Mouse (Mus musculus): ENCODE data around the gene Zfp57.
"Not testable (repeated sequence)": the region's sequence is repeated elsewhere in the genome, so short reads cannot be mapped to it uniquely, and the experiment has no call there.

Zfp57 gene

DNA sequence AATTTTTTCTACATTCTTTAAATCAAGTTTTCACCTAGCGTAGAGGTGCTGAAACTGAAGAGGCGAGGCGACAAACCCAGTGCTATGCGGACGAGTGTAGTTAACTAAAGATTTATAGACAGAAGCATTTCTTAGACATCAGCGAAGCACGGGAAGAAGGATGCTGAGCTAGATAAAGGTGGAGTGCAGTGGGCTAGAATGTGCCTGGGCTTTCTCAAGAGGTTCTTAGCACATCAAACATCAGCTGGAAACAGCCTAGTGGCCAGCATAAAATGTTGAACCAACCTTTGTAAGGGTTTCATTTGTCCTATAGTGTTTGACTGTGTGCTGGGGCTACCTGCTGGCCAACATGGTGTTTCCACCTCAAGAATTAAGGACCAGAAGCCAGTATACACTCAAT lies at the start of gene Zfp57:
Gene Zfp57 (plus strand): TSS at position 301 of the 400 bp plus-strand sequence.
- no peak for DNase-seq

DNA sequence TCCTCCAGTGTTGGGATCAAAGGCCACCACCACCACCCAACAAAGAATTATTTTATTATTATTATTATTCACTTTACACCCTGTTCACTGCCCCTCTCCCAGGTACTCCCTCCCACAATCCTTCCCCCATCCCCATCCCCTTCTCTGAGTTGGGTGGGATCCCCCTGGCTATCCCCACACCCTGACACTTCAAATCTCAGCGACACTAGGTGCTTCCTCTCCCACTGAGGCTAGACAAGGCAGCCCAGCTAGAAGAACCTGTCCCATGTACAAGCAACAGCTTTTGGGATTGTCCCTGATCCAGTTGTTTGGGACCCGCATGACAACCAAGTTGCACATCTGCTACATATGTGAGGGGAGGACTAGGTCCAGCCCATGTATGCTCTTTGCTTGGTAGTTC lies 48.3 kb upstream of the Zfp57 start:
- no peak for DNase-seq

DNA sequence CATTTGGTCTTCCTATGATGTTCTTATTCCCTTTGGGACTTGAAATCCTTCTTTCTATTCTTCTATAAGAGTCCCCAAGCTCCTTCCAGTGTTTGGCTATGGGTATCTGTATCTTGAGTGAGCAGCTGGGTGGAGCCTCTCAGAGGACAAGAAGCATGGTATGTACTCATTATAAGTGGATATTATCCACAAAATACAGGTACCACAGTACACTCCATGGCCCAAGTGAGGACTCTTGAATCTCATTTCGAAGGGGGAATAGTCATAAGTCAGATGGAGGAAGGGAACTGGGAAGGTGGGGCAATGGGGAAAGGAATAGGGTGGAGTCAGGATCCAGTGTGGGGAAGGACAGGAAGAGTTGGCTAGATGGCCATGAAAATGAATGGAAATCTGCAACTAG lies 47.9 kb upstream of the Zfp57 start:
- no peak for DNase-seq

DNA sequence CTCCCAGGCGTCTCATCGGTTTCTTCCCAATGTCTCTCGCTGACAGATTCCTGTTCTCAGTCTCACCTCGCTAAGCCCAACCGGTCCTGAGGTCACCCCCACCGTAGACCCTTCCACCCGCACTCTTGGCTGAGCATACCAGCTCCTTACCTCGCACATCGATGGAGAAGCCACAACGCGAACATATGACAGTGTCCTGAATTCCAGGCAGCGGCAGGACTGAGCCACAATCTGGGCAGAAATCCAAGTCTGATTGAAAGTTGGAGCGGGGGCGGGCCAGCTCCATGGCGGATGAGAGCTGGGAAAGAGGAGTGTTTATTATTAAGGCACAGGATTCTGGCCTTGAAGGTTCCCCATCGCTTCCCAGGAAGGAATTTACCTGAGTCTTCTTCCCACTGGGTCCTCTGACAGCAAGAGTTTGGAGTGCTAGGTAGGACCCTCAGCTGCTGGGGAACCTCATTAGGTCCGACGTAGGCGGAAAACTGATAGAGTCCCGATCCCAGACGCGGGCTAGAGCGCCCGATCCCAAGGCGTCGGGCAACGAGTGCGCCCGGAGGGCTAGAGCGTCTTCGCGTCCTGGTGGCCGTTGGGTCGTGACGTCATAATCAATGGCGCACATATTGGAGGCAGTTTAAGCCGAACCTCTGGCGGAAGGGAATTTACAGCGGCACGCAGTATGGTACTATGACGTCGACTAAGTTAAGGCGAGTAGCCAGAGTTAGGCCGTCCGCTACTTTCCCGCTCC lies 42.8 kb upstream of the Zfp57 start, which contains the start of the genes Znrd1 and Znrd1as:
Gene Znrd1 (minus strand): TSS at position 561 of the 745 bp plus-strand sequence.
Gene Znrd1as (plus strand): TSS at position 594 of the 745 bp plus-strand sequence.
- DNase-seq: peak; percentile 100

DNA sequence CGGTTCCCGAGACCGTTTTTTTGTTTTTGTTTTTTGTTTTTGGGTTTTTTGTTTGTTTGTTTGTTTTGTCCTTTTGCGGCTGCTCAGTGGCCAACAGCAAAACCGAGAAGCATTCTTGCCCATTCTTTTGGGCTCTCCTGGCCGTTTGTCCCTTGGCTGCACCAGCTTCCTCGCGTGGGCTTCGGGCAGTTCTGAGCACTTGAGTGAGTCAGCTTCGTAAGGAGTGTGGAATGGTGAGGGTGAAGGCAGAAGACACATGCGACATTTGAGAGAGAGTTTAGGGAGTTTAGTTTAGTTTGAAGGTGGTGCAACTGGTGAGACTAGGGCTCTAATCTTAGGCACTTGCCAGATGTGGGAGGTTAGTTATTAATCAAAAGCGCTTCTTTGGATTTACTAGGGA lies 42.1 kb upstream of the Zfp57 start:
- DNase-seq: no peak

DNA sequence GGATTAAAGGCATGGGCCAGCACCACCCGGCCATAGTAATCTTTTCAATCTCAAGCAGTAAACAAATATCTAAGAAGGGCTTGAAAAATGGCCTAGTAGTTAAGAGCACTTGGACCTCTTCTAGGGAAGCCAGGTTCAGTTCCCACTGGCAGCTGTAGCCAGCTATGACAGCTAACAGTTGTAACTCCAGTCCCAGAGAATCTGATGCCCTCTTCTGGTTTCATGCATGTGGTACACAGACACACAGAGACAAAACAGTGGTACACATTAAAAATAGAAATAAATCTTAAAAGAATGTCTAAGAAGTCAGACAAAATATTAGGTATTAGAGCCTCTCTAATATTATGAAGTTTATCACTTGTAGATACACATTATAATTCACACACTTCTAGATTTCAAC lies 39.8 kb upstream of the Zfp57 start:
- DNase-seq: no peak

DNA sequence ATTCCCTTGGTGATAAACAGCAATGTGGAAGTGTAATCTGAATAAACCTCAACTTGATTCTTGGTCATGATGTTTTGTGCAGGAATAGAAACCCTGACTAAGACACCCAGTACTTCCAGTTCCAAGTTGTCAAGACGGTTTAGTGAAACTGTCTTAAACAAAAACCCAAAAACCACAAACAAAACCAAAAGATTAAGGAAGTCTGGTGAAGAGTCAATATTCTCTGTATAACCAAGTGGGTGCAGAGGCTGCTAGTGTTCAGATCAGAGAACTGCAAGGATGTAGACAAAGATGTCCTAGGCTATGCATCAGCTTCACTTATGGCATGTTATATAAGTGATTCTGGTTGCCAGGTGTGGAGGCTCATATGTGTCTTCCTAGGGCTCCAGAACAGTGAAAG lies 34.1 kb upstream of the Zfp57 start:
- no peak for DNase-seq

DNA sequence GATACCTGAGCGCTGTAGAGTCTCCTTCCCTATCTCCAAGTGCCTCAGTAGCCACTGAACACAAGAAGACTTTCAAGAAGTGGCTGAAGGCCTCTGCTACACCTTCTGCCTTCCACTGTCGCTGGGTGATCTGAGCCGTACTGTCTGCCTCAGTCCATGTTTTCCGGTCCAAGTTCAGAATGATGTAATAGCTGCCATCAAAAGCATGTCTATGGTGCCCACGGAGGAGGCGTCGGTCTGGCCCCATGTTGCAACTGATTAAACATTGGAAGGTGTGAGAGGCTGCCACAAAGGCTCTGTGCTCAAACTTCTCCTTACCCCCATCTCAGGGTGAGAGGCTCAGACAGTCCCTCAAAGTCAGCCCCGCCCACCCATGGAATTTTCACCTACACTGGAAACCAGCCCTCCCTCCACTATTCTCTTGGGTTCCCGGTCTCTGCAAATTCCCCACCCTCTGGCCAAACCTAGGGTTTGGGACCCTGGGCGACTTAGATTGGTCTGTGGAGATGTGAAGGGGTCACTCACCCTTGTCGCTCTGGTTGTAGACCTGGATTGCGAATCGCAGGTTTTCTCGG lies 30.6 kb upstream of the Zfp57 start:
- DNase-seq: no peak

DNA sequence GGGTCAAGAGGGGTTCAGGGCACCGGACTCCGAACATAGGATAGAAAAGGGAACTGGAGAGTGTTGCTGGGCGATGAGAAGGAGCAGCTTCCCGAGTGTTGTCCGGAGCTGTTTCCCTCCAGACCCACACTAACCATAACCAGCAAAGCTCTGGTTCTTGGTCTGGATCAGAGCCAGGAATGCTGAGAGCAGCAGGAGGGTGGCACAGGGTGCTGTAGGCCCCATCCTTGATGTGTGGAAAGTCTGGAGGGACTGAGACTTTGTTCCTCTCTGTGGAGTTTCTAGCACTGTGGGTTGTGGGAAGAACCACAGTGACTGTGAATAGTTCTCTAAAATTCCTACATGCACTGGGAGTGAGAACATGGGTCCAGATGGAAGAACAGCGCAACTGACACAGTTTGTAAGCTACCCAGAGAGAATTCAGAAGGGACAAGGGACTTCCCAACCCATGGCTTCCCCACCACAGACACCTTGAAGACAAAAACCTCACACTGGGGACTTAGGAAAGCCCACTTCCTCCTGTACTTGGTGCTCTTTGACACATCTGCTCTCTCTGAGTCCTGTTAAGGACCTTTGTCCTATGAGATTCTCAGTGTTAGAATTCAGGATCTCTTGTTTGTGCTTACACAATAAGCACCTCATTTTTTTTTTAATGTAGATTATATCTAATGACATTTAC lies 29.7 kb upstream of the Zfp57 start:
- no peak for DNase-seq

DNA sequence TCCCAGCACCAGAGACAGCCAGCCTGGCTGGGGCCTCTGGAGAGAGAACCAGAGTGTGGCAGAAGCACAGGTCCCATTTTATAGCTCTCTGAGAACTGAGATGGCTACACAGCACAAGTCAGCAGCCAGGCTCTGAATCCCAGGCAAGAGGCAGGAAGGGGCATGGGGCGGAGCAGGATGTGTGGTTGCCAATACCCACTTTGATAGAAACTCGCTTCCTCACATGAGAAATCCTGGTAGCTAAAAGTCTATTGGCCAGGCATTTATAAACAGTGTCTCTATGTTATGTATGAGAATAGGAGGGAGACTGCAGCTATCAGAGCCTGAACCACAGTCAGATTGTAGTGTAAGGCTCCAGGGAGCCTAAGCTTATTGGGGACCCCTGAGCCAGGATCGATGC lies 28.2 kb upstream of the Zfp57 start:
- no peak for DNase-seq

DNA sequence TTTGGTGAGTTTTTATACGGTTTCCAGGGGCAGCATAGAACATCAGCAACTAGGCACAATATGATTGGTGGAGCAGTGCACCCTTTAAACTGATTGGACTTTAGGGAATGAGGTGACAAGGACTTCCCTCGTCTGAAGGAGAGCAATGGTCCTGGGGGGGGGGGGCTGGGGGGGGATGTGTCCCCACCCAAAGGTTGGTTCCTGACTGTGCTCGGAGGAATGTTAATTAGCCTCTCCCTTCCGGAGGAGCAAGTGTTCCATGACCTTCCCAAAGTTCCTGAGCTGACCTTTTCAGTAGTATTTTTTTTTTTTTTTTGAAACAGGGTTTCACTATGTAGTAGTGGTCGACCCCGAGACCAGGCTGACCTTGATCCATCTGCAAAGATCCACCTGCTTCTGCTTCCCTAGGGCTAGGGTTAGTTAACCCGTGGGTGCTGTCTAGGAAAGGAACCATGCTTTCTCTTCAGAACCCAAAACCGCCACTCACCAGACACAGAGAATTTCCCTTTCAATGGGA lies 27.6 kb upstream of the Zfp57 start:
- DNase-seq: no peak

DNA sequence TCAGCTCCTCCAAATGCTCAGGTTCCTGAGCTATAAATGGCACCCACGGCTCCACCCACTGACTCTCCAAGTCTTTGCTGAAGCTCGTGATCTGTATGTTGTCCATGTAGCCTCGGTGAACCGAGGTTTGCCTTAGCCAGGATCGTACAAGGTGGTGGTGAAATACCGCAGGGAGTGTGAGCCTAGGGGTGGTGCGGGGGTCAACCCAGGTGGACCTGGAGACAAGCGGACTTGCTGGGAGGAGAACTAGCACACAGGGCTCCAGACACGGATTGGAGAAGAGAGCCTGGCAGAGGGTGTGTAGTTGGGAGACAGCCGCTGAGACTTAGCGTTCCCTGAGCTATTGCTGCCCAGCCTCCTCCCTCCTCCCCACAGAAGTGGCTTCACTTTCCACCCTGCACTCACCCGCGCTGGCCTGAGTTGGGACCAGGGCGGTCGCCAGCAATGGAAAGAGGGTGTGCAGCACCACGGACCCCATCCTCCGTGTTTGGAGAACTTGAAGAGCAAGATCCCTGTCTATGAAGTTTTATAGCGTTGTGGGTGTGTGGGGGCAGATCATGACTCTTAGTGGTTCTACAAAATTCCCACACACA lies 19.6 kb upstream of the Zfp57 start, which contains the start of gene 2410137M14Rik:
Gene 2410137M14Rik (minus strand): TSS at position 17 of the 593 bp plus-strand sequence.
- DNase-seq: peak; percentile 14

DNA sequence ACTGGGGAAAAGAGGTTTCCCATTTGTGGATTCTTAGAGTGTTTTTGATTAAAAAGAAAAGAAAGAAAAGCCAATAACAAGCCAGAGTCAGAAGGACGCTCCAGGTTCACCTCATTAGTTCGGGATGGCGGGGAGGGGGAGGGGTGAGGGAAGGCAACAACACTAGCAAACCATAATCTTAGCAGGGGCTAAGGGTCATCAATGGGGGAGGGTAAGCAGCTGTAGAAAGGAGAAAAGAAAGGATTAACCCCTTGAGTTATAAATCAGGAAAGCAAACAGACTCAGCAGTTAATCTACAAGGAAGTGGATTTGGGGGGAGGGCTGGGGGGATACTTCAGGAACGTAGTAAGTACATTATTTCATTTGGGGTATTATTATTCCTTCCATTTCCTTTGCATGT lies 19.1 kb upstream of the Zfp57 start:
- peak; percentile 47 for DNase-seq

DNA sequence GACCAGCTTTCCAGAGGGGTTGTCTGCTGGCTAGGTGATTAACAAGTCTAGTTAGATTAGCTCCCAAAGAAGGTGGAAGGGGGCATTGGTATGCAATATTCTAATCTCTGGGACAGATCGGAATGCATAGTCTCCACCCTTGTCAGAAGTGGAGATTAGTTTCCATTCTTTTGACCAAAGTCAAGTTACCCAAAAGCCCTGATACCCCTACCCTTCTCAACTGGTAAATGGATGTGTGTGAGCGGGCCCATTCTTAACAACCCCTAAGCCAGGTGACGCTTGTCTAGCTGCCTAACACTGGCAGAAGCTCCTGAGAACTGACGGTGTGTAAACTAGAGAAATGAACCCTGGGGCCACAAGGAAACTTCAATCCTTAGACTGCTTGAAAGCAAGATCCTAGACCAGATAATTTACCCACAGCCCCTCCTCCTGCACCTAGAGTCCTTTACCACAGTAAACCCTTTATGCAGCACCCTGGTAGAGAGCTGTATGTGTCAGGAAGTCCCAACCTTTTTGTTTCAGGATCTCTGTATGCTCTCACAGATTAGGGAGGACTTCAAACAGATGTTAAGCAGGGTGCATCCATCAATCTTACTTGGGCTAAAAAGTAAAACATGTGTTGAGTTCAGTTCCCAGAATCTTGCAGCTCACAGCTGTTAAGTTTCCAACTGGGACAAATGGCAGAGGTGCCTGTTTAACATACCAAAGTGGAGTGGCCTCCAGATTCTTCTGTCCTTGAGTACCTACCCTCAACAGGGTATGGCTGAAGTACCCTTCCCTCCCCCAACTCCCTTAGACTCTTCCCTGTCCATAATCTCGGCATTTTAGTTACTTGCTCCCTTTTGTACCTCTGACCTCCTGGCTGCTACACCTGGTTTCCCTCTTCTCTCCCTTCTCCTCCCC lies 18.5 kb upstream of the Zfp57 start:
- DNase-seq: peak; percentile 6

DNA sequence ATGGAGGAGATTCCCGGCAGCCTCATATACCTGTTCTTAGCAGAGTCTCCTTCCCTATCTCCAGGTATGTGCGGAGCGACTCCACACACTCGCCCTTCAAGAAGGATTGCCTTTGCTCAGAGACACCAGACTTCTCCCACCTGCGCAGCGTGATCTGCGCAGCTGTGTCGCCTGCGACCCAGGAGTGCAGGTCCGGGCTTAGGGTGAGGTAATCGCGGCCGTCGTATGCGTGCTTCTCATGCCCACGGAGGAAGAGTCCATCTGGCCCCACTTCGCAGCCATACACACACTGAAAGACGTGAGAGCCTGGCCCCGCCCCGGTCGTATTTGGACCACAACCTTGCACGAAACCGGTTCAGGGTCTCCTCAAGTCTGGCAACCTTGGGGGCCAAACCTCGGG lies 12.5 kb upstream of the Zfp57 start:
- peak; percentile 7 for DNase-seq

DNA sequence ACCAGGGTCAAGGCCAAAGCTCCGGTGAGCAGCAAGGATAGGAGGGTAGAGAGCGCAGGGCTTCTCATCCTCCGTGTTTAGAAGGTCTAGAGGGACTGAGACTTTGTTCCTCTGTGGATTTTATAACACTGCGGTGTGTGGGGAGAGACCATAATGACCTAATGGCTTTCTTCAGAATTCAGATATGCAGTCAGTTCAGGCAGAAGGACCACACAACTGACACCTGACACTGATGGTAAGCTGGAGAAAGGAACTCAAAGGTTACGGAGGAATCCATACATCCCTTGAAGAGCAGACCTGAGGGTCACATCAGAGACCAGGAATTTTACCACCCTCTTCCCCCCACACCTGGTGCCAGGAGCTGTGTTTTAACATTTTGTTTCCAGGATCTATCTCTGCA lies 11.5 kb upstream of the Zfp57 start, which contains the start of gene H2-M5:
Gene H2-M5 (minus strand): TSS at position 101 of the 400 bp plus-strand sequence.
- no peak for DNase-seq

DNA sequence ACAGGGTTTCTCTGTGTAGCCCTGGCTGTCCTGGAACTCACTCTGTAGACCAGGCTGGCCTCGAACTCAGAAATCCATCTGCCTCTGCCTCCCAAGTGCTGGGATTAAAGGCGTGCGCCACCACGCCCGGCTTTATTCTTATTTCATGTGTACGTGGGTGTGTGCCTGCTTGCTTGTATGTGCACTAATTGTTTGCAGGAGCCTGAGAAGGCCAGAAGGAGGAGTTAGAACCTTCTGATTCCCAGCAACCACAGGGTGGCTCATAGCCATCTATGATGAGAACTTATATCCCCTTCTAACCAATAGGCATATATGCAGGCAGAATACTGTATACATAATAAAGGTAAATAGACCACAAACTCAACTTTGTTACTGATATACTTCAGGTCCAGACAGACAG lies 10.3 kb upstream of the Zfp57 start:
- not testable (repeated sequence) for DNase-seq

DNA sequence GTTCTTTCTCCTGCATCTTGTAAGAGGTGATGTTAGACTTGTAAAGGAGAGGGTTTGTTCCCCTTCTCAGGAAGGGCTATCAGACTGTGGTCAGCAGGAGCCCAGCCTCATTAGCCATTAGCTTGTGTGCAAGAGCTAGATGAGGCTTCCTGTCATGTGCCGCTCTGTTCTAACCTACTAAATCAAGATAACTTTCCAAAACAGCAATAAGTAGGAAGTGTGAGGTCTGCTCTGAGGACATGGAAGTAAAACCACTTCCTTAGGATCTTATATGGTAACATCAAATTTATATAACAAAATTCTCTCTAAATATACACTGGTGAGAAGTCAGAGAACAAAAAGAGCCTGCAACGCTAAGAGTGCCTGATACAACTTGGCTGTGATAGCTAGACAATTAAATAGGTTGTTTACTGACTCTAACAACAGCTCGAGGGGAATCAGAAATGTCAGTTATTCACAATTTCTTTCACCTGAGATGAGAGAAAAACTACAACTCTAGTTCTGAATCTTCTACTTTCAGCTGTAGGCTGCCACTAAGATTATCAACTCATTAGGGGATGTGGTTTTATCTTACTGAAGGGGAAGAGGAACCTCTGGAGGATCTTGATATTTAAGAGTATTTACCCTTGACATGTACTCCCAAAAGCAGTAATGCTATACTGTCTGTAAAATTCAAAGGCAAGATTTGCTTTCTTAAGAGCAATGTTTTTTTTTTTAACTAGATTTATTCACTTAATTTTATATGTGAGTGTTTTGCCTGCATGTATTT lies 8.4 kb upstream of the Zfp57 start:
- no peak for DNase-seq

DNA sequence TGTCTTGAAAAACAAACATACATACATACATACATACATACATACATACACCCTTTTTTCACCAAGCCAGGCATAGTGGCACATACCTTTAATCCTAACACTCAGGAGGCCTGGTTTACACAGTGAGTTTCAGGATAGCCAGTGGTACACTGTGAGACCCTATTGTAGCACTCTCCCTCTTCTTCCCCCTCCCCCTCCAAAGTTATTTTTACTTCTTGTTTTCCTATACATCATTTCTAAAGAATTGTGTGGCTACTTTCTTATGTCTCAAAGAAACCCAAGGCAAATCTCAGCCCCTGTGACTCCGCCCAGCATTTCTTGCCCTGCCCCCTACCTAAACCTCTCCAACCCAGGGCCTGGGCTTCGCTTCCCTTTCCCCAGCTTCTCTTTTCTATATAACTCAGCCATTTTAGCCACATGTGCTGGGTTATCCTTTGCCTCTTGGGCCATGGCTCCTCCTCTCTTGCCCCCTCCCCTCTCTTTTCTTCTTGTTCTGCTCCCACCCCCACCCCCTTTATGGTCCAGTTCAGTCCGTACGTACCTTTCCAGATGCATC lies 7.1 kb upstream of the Zfp57 start:
- no peak for DNase-seq

DNA sequence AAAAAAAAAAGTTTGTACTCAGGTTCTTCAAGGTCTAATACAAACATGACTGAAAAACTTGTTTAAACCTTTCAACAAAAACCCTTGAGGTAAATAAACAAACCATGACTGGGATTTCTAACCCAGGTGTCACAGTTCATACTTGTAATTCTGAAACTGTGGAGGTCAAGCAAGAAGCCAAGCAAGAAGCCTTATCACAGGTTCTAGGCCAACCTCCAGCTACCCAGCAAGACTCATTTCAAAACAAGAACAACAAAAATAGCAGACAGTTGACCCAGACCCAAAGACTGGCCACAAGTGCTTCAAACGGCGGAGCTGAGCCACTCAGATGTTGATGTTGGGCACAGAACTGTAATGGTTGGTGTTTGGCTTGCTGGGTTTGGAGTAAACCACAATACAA lies 6.4 kb upstream of the Zfp57 start:
- no peak for DNase-seq

DNA sequence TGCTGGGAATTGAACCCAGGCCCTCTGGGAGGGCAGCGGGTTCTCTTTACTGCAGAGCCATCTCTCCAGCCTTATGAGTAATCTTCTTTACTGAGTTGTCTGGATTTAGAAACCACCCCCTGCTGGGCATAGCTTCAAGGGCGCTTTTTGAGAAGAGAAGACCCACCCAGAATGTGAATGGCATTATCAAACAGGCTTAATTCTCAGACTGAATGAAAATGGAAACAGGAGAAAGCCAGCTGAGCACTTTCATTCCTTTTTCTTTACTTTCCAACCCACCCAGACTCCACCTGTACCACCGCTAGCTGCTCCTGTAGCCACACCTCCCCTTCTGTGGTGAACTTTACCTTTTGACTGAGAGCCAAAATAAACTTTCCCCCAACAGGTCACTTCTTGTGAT lies 5.5 kb upstream of the Zfp57 start:
- no peak for DNase-seq

Data from embryo, embryonic 11 days (tissue).